Mouse (Mus musculus) brain, embryonic 14.5 days (tissue): ENCODE data around the gene Ctnnbip1.

Experiments
- CTCF ChIP-seq: fragments of 200-500 bp; IDR thresholded peaks from 2 replicates; pipeline ENCODE4 v1.5.1; 2012; ENCODE audit warnings: inconsistent platforms, mild to moderate bottlenecking, moderate library complexity, borderline replicate concordance; ENCODE audit not compliant: insufficient read depth, insufficient read length; ENCODE audit errors: extremely low read depth
- POLR2A ChIP-seq: fragments of 200-500 bp; IDR thresholded peaks from 2 replicates; pipeline ENCODE4 v1.6.1; 2012; ENCODE audit warnings: mild to moderate bottlenecking, inconsistent platforms, borderline replicate concordance; ENCODE audit not compliant: poor library complexity, insufficient read depth, insufficient read length, severe bottlenecking; ENCODE audit errors: extremely low read depth

DNA sequence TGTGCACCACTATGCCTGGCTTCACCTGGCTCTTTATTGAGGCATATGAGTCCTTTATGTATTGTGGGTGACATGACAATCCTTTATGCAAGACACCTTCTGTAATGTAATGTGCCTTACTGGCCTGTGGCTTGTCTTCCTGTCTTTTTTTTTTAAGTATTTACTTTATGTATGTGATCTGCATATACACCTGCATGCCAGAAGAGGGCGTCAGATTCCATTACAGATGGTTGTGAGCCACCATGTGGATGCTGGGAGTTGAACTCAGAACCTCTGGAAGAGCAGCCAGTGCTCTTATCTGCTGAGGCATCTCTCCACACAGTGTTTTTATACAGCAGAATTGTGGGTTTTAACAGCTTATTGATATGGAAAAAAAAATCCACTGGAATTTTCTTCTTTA lies 85.8 kb downstream of the Ctnnbip1 start:
- TF ChIP-seq POLR2A (no peak), CTCF (no peak)
